Mouse (Mus musculus): ENCODE results near the gene Ttn.

- TF ChIP-seq POLR2A (IDR thresholded peaks at IDR 0.05; ENCODE audit: low read depth, low read length) = no peak
- no peak for TF ChIP-seq CTCF (IDR thresholded peaks at IDR 0.05; ENCODE audit: borderline replicate concordance, insufficient read depth, low read length)
These were observed 52.6 kb downstream of the Ttn start for GRCm38 (mm10) chr2:76929718-76930117.
